Mouse (Mus musculus) MEL (cell line): ENCODE data around the gene Cstf1. TPM values are rescaled to one million over a fixed set of nuclear protein-coding genes. Genes with fewer than 3 reads are reported as not detected.

Source experiments
- DNase-seq: peaks from one replicate; pipeline ENCODE4 v3.0.0; 2011; ENCODE audit warnings: low read depth, low spot score
- H3K27ac ChIP-seq: 2 replicates; pipeline ENCODE4 v1.5.1; 2012; ENCODE audit warnings: low read depth, mild to moderate bottlenecking, control low read depth, low read length, moderate library complexity; ENCODE audit not compliant: control insufficient read depth
- H3K27me3 ChIP-seq, 2 experiments: fragments of 150-350 bp in 1 of 2; sonication (generic) in 1 of 2; 2 replicates each; pipeline ENCODE4 v1.6.1; 2012; ENCODE audit warnings: low read length in 2 of 2, mild to moderate bottlenecking in 2 of 2, improper control_type of control experiment in 1 of 2, moderate library complexity in 1 of 2; ENCODE audit not compliant: insufficient read depth in 2 of 2, control insufficient read depth in 1 of 2
- H3K36me3 ChIP-seq, 2 experiments: 2 replicates each; pipeline ENCODE4 v1.6.1; 2012 to 2014; ENCODE audit warnings: low read length in 2 of 2, improper control_type of control experiment in 1 of 2, inconsistent platforms in 1 of 2, mild to moderate bottlenecking in 1 of 2; ENCODE audit not compliant: insufficient read depth in 2 of 2, control insufficient read depth in 1 of 2
- H3K4me1 ChIP-seq, 2 experiments: fragments of 150-350 bp in 1 of 2; sonication (generic) in 1 of 2; 2 replicates each; pipeline ENCODE4 v1.6.1; 2012; ENCODE audit warnings: low read length in 2 of 2, improper control_type of control experiment in 1 of 2, mild to moderate bottlenecking in 1 of 2; ENCODE audit not compliant: insufficient read depth in 2 of 2, control insufficient read depth in 1 of 2
- H3K4me3 ChIP-seq, 2 experiments: fragments of 150-350 bp in 1 of 2; sonication (generic) in 1 of 2; 2 replicates each; pipeline ENCODE4 v1.5.1; 2012; ENCODE audit warnings: low read depth in 2 of 2, low read length in 2 of 2, mild to moderate bottlenecking in 2 of 2, moderate library complexity in 2 of 2, control low read depth in 1 of 2, improper control_type of control experiment in 1 of 2; ENCODE audit not compliant: control insufficient read depth in 1 of 2, insufficient read depth in 1 of 2
- H3K79me2 ChIP-seq: 2 replicates; pipeline ENCODE4 v1.6.1; 2012; ENCODE audit warnings: mild to moderate bottlenecking, low read length, moderate library complexity; ENCODE audit not compliant: control insufficient read depth, poor library complexity, insufficient read depth
- H3K9ac ChIP-seq: 2 replicates; pipeline ENCODE4 v1.6.1; 2012; ENCODE audit warnings: low read depth, mild to moderate bottlenecking, control low read depth, low read length, moderate library complexity; ENCODE audit not compliant: control insufficient read depth, poor library complexity, severe bottlenecking
- H3K9me3 ChIP-seq: fragments of 150-350 bp; sonication (generic); replicated peaks from 2 replicates; pipeline ENCODE4 v1.6.1; 2012; ENCODE audit warnings: mild to moderate bottlenecking, low read length, improper control_type of control experiment, moderate library complexity; ENCODE audit not compliant: insufficient read depth
- BHLHE40 ChIP-seq: IDR thresholded peaks from 2 replicates; pipeline ENCODE4 v1.6.1; 2012; ENCODE audit warnings: low read depth, mild to moderate bottlenecking, inconsistent platforms, low read length, improper control_type of control experiment, borderline replicate concordance
- CHD1 ChIP-seq: IDR thresholded peaks from 2 replicates; pipeline ENCODE4 v1.6.1; 2012; ENCODE audit warnings: low read depth, mild to moderate bottlenecking, inconsistent platforms, low read length, improper control_type of control experiment
- CHD2 ChIP-seq: IDR thresholded peaks from 2 replicates; pipeline ENCODE4 v1.6.1; 2011; ENCODE audit warnings: low read length, improper control_type of control experiment
- CTCF ChIP-seq, 3 experiments: IDR thresholded peaks in 2 of 3; conservative IDR thresholded peaks in 1 of 3; 2 replicates each; pipeline ENCODE4 v1.5.1; 2011 to 2012; ENCODE audit warnings: low read length in 3 of 3, low read depth in 2 of 3, mild to moderate bottlenecking in 2 of 3, improper control_type of control experiment in 1 of 3, inconsistent platforms in 1 of 3, mixed read lengths in 1 of 3, moderate library complexity in 1 of 3; ENCODE audit not compliant: control insufficient read depth in 1 of 3, insufficient read depth in 1 of 3, poor library complexity in 1 of 3, severe bottlenecking in 1 of 3
- E2F4 ChIP-seq: IDR thresholded peaks from 2 replicates; pipeline ENCODE4 v1.6.1; 2011; ENCODE audit warnings: low read depth, low read length, improper control_type of control experiment, borderline replicate concordance
- ELF1 ChIP-seq: IDR thresholded peaks from 2 replicates; pipeline ENCODE4 v1.6.1; 2014; ENCODE audit warnings: low read depth, mild to moderate bottlenecking, inconsistent platforms, low read length, improper control_type of control experiment, moderate library complexity
- EP300 ChIP-seq, 2 experiments: IDR thresholded peaks; 2 replicates each; pipeline ENCODE4 v1.6.1; 2011; ENCODE audit warnings: improper control_type of control experiment in 2 of 2, low read length in 2 of 2, low read depth in 1 of 2, mild to moderate bottlenecking in 1 of 2
- ETS1 ChIP-seq: IDR thresholded peaks from 2 replicates; pipeline ENCODE4 v1.6.1; 2012; ENCODE audit warnings: low read depth, mild to moderate bottlenecking, inconsistent platforms, low read length, improper control_type of control experiment, moderate library complexity
- GABPA ChIP-seq: IDR thresholded peaks from 2 replicates; pipeline ENCODE4 v1.6.1; 2012; ENCODE audit warnings: low read depth, mild to moderate bottlenecking, inconsistent platforms, low read length, improper control_type of control experiment, moderate library complexity
- GATA1 ChIP-seq: IDR thresholded peaks from 2 replicates; pipeline ENCODE4 v1.6.1; 2011; ENCODE audit warnings: low read depth, low read length, improper control_type of control experiment
- HCFC1 ChIP-seq: IDR thresholded peaks from 2 replicates; pipeline ENCODE4 v1.6.1; 2012; ENCODE audit warnings: low read depth, mild to moderate bottlenecking, inconsistent platforms, low read length, improper control_type of control experiment, moderate library complexity
- JUND ChIP-seq: IDR thresholded peaks from 2 replicates; pipeline ENCODE4 v1.6.1; 2011; ENCODE audit warnings: low read depth, mild to moderate bottlenecking, improper control_type of control experiment, low read length
- KAT2A ChIP-seq: conservative IDR thresholded peaks from 2 replicates; pipeline ENCODE4 v1.6.1; 2012; ENCODE audit warnings: low read depth, low read length, improper control_type of control experiment, inconsistent platforms
- MAFK ChIP-seq: IDR thresholded peaks from 2 replicates; pipeline ENCODE4 v1.6.1; 2011; ENCODE audit warnings: low read depth, mild to moderate bottlenecking, low read length, improper control_type of control experiment, borderline replicate concordance
- MAX ChIP-seq: IDR thresholded peaks from 2 replicates; pipeline ENCODE4 v1.6.1; 2011; ENCODE audit warnings: low read length, improper control_type of control experiment
- MAZ ChIP-seq: IDR thresholded peaks from 2 replicates; pipeline ENCODE4 v1.6.1; 2012; ENCODE audit warnings: low read depth, mild to moderate bottlenecking, inconsistent platforms, low read length, improper control_type of control experiment
- MEF2A ChIP-seq: IDR thresholded peaks from 2 replicates; pipeline ENCODE4 v1.6.1; 2014; ENCODE audit warnings: low read depth, mild to moderate bottlenecking, inconsistent platforms, low read length, improper control_type of control experiment; ENCODE audit not compliant: poor library complexity, insufficient replicate concordance, severe bottlenecking; ENCODE audit errors: extremely low read depth
- MXI1 ChIP-seq: IDR thresholded peaks from 2 replicates; pipeline ENCODE4 v1.6.1; 2011; ENCODE audit warnings: mild to moderate bottlenecking, low read depth, low read length, improper control_type of control experiment
- MYB ChIP-seq: IDR thresholded peaks from 2 replicates; pipeline ENCODE4 v1.6.1; 2011; ENCODE audit warnings: mild to moderate bottlenecking, low read depth, low read length, improper control_type of control experiment
- MYC ChIP-seq: IDR thresholded peaks from 2 replicates; pipeline ENCODE4 v1.6.1; 2011; ENCODE audit warnings: low read depth, mild to moderate bottlenecking, low read length, improper control_type of control experiment, moderate library complexity
- NRF1 ChIP-seq: IDR thresholded peaks from 2 replicates; pipeline ENCODE4 v1.6.1; 2014; ENCODE audit warnings: low read depth, mild to moderate bottlenecking, inconsistent platforms, low read length, improper control_type of control experiment, moderate library complexity; ENCODE audit not compliant: poor library complexity, insufficient read depth, severe bottlenecking
- POLR2AphosphoS2 ChIP-seq: IDR thresholded peaks from 2 replicates; pipeline ENCODE4 v1.6.1; 2011; ENCODE audit warnings: low read length, improper control_type of control experiment
- POLR2AphosphoS5 ChIP-seq: IDR thresholded peaks from 2 replicates; pipeline ENCODE4 v1.6.1; 2012; ENCODE audit warnings: low read depth, borderline replicate concordance, mild to moderate bottlenecking, inconsistent platforms, low read length, moderate library complexity, mixed read lengths
- RAD21 ChIP-seq: IDR thresholded peaks from 2 replicates; pipeline ENCODE4 v1.6.1; 2011; ENCODE audit warnings: mild to moderate bottlenecking, low read depth, low read length, improper control_type of control experiment
- RCOR1 ChIP-seq: IDR thresholded peaks from 2 replicates; pipeline ENCODE4 v1.6.1; 2012; ENCODE audit warnings: low read depth, mild to moderate bottlenecking, inconsistent platforms, low read length, improper control_type of control experiment
- SIN3A ChIP-seq: IDR thresholded peaks from 2 replicates; pipeline ENCODE4 v1.6.1; 2012; ENCODE audit warnings: low read length, improper control_type of control experiment, inconsistent platforms
- SMC3 ChIP-seq: IDR thresholded peaks from 2 replicates; pipeline ENCODE4 v1.6.1; 2011; ENCODE audit warnings: low read depth, low read length, improper control_type of control experiment
- TAL1 ChIP-seq: IDR thresholded peaks from 2 replicates; pipeline ENCODE4 v1.6.1; 2012; ENCODE audit warnings: mild to moderate bottlenecking, inconsistent platforms, low read length, moderate library complexity, mixed read lengths
- TBP ChIP-seq: IDR thresholded peaks from 2 replicates; pipeline ENCODE4 v1.8.0; 2011; ENCODE audit warnings: low read depth, low read length, improper control_type of control experiment
- TCF12 ChIP-seq: IDR thresholded peaks from 2 replicates; pipeline ENCODE4 v1.6.1; 2014; ENCODE audit warnings: low read depth, mild to moderate bottlenecking, inconsistent platforms, low read length, improper control_type of control experiment, moderate library complexity
- UBTF ChIP-seq: IDR thresholded peaks from 2 replicates; pipeline ENCODE4 v1.6.1; 2012; ENCODE audit warnings: low read depth, mild to moderate bottlenecking, inconsistent platforms, low read length, improper control_type of control experiment, moderate library complexity, borderline replicate concordance; ENCODE audit not compliant: insufficient read depth
- USF1 ChIP-seq: IDR thresholded peaks from 2 replicates; pipeline ENCODE4 v1.6.1; 2014; ENCODE audit warnings: low read depth, mild to moderate bottlenecking, inconsistent platforms, low read length, improper control_type of control experiment, moderate library complexity
- ZC3H11A ChIP-seq: IDR thresholded peaks from 2 replicates; pipeline ENCODE4 v1.6.1; 2012; ENCODE audit warnings: low read depth, mild to moderate bottlenecking, inconsistent platforms, low read length, improper control_type of control experiment
- ZKSCAN1 ChIP-seq: IDR thresholded peaks from 2 replicates; pipeline ENCODE4 v1.6.1; 2012; ENCODE audit warnings: low read depth, mild to moderate bottlenecking, inconsistent platforms, low read length, improper control_type of control experiment, moderate library complexity
- ZMIZ1 ChIP-seq: IDR thresholded peaks from 2 replicates; pipeline ENCODE4 v1.6.1; 2012; ENCODE audit warnings: low read depth, mild to moderate bottlenecking, inconsistent platforms, low read length, improper control_type of control experiment, moderate library complexity
- ZNF384 ChIP-seq: IDR thresholded peaks from 2 replicates; pipeline ENCODE4 v1.6.1; 2012; ENCODE audit warnings: low read depth, mild to moderate bottlenecking, inconsistent platforms, low read length, improper control_type of control experiment
- polyA plus RNA-seq, 2 experiments: library from polyadenylated mRNA; stranded (reverse) in 1 of 2; unstranded in 1 of 2; fragments of >175 nt in 1 of 2; fragments of >200 nt in 1 of 2; gene quantifications; 2 replicates each; pipeline versions ENCODE4 v1.2.1 to v1.2.4; 2012; ENCODE audit warnings: low replicate concordance in 2 of 2, low read depth in 1 of 2; ENCODE audit not compliant: insufficient read length in 2 of 2, insufficient read depth in 1 of 2, missing spikeins in 1 of 2
- total RNA-seq: library from RNA; depleted of rRNA; stranded (reverse); fragments of 300-350 nt; gene quantifications from 2 replicates; pipeline ENCODE4 v1.2.3, GENCODE M21; 2012

The Cstf1 gene
- total and polyA plus RNA-seq, 3 experiments = 66.9 to 105 (median 77.4) TPM

GRCm38 (mm10) chr2:172401116-172401825, 30.8 kb downstream of the Cstf1 start:
- DNase-seq = peak; percentile 95
- Histone ChIP-seq H3K4me1 (peaks cover 0 to 17% of the 10 kb centered on the region in 2 experiments; a peak in 3 of 4 replicates), H3K4me3 (peak overlapping the region; percentile 42 to 56), H3K27me3 (no peaks in the 10 kb centered on the region), H3K36me3 (no peaks in the 10 kb centered on the region; a peak in 1 of 4 replicates), H3K79me2 (no peaks in the 10 kb centered on the region), H3K27ac (peak overlapping the region; percentile 79), H3K9me3 (no peaks in the 10 kb centered on the region), H3K9ac (peak overlapping the region; percentile 62)
- no peak for TF ChIP-seq ZMIZ1
- TF ChIP-seq MAZ = peak; percentile 55; the same call in 1 of the 2 replicates
- TF ChIP-seq HCFC1 = peak; percentile 49; the same call in 1 of the 2 replicates
- TF ChIP-seq MXI1 = peak; percentile 65; the same call in 1 of the 2 replicates
- no peak for TF ChIP-seq TAL1
- no peak for TF ChIP-seq CHD2
- TF ChIP-seq MYC = peak; percentile 74
- 0 out of 2 replicates have a peak, but pooled peaks have one; percentile 28 for TF ChIP-seq KAT2A
- TF ChIP-seq POLR2AphosphoS5 = no peak
- no peak for TF ChIP-seq USF1
- TF ChIP-seq CHD1 = no peak
- TF ChIP-seq ZC3H11A = no peak
- no peak for TF ChIP-seq MAFK
- no peak for TF ChIP-seq JUND
- TF ChIP-seq GABPA = no peak
- no peak for TF ChIP-seq NRF1
- peak; percentile 80 for TF ChIP-seq TBP
- TF ChIP-seq SIN3A = peak; percentile 81; the same call in 1 of the 2 replicates
- peak; percentile 64; the same call in 1 of the 2 replicates for TF ChIP-seq ETS1
- peak; percentile 86 for TF ChIP-seq ZNF384
- TF ChIP-seq MYB = no peak
- no peak for TF ChIP-seq UBTF
- peak; percentile 39 to 82 for TF ChIP-seq EP300 (IDR thresholded peaks at IDR 0.05; ENCODE audit: low read depth in 1 of 2, low read length in 2 of 2)
- TF ChIP-seq ELF1 = peak; percentile 20; the same call in 1 of the 2 replicates
- TF ChIP-seq ZKSCAN1 = peak; percentile 74
- TF ChIP-seq CTCF (IDR thresholded peaks at IDR 0.05 in 2 of 3, conservative IDR thresholded peaks at IDR 0.05 in 1 of 3; ENCODE audit: control insufficient read depth in 1 of 3, insufficient read depth in 1 of 3, low read depth in 2 of 3, low read length in 3 of 3, poor library complexity in 1 of 3, severe bottlenecking in 1 of 3) = no peak
- peak; percentile 71 for TF ChIP-seq MAX
- no peak for TF ChIP-seq RAD21
- TF ChIP-seq MEF2A = no peak
- peak; percentile 12; the same call in 1 of the 2 replicates for TF ChIP-seq RCOR1
- no peak for TF ChIP-seq POLR2AphosphoS2
- 0 out of 2 replicates have a peak, but pooled peaks have one; percentile 12 for TF ChIP-seq BHLHE40
- TF ChIP-seq E2F4 = no peak
- TF ChIP-seq GATA1 = no peak
- no peak; the same call in 1 of the 2 replicates for TF ChIP-seq SMC3
- peak; percentile 41 for TF ChIP-seq TCF12
